Mouse (Mus musculus) bone marrow, adult 2 months (tissue): Measurements from ENCODE around the gene Tbl1xr1.

Experiments used
- CTCF ChIP-seq: fragments of 200-500 bp; IDR thresholded peaks from 2 replicates; pipeline ENCODE4 v1.5.1; 2011; ENCODE audit warnings: low read length, control low read depth; ENCODE audit not compliant: control insufficient read depth, insufficient read depth
- POLR2A ChIP-seq: fragments of 200-500 bp; IDR thresholded peaks from 2 replicates; pipeline ENCODE4 v1.6.1; 2011; ENCODE audit warnings: low read depth, mild to moderate bottlenecking, control low read depth, low read length, borderline replicate concordance; ENCODE audit not compliant: control insufficient read depth

DNA sequence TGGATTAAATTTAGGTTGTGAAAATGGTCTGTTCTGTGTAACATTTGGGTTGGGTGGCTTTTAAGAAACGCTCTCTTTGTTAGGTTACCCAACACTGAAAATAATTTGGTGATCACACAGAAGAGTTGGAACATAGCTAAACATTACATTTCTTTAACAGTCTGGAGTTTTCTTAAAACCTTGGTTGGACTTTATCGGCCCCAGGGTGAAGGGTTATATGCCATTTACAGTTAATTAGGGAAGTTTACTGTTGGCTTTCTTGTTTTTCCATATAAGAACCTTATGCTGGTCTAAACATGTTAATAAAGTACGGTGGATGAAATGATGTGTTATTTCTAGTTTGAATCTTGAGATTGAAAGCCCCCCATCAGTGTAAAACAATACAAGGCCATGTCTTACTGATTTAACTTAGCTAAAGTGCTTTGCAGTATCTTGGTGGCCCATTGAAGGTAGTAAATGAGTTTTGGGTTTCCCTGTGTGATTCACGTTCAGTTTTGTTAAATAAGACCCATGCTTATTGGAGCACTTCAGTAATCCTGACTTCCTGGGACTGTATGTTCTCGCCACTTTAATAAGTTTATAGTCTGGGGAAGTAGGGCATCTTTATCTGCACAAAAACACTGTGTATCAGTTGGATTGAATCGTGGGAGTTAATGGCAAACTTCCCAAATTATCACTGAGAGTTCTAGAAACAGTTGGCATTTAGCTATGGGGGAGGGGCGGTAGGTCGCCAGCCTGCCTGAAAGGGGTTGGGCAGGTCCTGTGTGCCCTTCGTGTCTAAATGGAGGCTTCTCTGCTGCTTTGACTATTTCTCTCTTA lies 1.4 kb downstream of the Tbl1xr1 start:
- no peak for TF ChIP-seq CTCF
- no peak for TF ChIP-seq POLR2A
